30 mouse cellular contexts compared by ENCODE assay signal in the genomic region with DNA sequence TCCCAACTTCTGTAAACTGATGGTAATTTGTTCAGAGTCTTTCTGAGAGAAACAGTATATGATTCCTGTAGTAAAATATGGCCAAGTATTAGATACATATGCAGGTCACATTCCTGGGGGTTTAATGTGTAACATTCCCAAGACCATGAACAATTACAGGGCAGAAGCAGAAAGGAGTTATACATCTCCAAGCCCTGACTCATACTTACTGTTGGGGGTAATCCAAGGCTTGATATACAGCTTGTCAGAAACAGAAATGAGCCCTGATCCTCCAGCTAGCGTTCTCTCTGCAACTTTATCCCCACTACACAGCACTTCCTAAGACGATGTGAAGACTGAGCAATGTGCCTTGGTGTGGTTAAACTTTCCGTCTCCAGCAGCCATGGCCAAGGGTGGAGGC. TPM values are rescaled to one million over a fixed set of nuclear protein-coding genes. Genes with fewer than 3 reads are reported as not detected.
"Had no signal": no experiment of that assay in that cellular context is flagged by ENCODE, and none has a peak within 500 bp of the region (broad histone marks: within the 10 kb centered on the region; RNA-seq: fewer than 3 reads in every experiment).

No protein-coding gene starts in this region.

- DNase-seq: gastrocnemius, postnatal 14 days; gastrocnemius, postnatal 36 days; heart, adult 2 months; heart, postnatal 14 days; heart, postnatal 36 days; kidney, adult 11 months; kidney, adult 2 months; kidney, adult 9 months; kidney, postnatal 14 days; kidney, postnatal 36 days; layer of hippocampus, adult 9-11 months; layer of hippocampus, postnatal 36 days; left cerebral cortex, postnatal 4 days had no signal

- ATAC-seq: hindbrain, postnatal 0 days; intestine, embryonic 16.5 days; liver, embryonic 12.5 days had no signal

- H3K27me3 ChIP-seq: heart, embryonic 13.5 days; heart, embryonic 15.5 days; hindbrain, embryonic 13.5 days; hindbrain, embryonic 15.5 days; kidney, embryonic 15.5 days; limb, embryonic 13.5 days; limb, embryonic 15.5 days; liver, embryonic 12.5 days had no signal

RNA-seq across cellular contexts. Expression of gene Slco1a5, which starts 44.8 kb away (rescaled TPM):
- polyA plus RNA-seq: heart, embryonic 11.5 days; heart, embryonic 13.5 days; heart, embryonic 15.5 days; heart, postnatal 0 days; intestine, embryonic 14.5 days; kidney, adult 2 months; large intestine, adult 2 months; limb, embryonic 11.5 days; limb, embryonic 13.5 days; liver, adult 2 months; liver, embryonic 12.5 days; liver, embryonic 14.5 days had no signal

RNA-seq across cellular contexts. Expression of gene Spx, which starts 45.7 kb away (rescaled TPM):
- polyA plus RNA-seq: liver, adult 2 months had no signal
